Mouse (Mus musculus) embryonic fibroblast, embryonic 13.5 days (primary cell): ENCODE data around the gene Fam83f.

Experiments used
- CTCF ChIP-seq: IDR thresholded peaks from 2 replicates; pipeline ENCODE4 v1.5.1; 2011; ENCODE audit warnings: mild to moderate bottlenecking, control low read depth, low read length, moderate library complexity, borderline replicate concordance; ENCODE audit not compliant: insufficient read depth
- POLR2A ChIP-seq: IDR thresholded peaks from 2 replicates; pipeline ENCODE4 v1.6.1; 2011; ENCODE audit warnings: low read depth, mild to moderate bottlenecking, control low read depth, low read length, moderate library complexity

GRCm38 (mm10) chr15:80720249-80720648 is 48.6 kb downstream of the Fam83f start:
- no peak for TF ChIP-seq POLR2A
- no peak for TF ChIP-seq CTCF
